Mouse (Mus musculus): ENCODE data around the gene Atn1. TPM values are rescaled to one million over a fixed set of nuclear protein-coding genes. Genes with fewer than 3 reads are reported as not detected.

Gene Atn1
- polyA plus RNA-seq, 1 experiment: 63.3 TPM

DNA sequence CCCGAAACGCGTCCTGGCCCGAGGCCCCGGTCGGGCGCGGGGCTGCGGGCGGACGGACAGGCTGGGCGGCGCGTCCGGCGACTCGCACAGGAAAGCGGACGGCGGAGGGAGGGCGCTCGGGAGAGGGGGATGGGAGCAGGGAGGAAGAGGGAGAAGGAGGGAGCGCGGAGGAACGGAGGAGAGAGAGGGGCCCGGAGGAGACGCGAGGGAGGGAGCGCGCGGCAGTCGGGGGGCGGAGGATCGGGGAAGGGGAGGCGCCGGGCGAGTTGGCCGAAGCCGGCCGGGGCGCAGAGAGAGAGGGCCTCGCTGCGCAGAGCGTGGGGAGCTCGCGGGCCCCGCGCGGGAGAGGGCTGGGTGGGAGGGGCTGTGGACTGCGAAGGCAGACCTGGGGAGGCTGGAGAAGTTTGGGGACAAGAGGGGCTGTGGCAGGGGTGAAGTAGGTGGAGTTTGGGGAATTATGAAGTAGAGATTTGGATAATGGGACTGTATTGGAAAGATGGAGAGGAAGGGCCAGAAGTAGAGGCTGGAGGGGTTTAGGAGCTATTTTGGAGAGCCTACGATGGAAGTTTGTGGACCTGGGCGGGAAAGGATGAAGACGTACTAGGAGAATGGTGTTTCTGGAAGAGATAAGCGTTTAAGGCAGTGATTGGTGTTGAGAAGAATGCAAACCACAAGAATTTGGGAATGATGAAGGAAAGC, 477 bp upstream of the Atn1 start:
- H3K4me3 ChIP-seq (ENCODE audit: insufficient read depth, low read length): peak overlapping the region; percentile 85
- H3K4me1 ChIP-seq (ENCODE audit: control insufficient read depth, insufficient read depth, low read length): peaks cover 6% of the 10 kb centered on the region
- H3K27ac ChIP-seq (ENCODE audit: insufficient read depth, low read length): peak overlapping the region; percentile 75
- TF ChIP-seq CTCF (IDR thresholded peaks at IDR 0.05; ENCODE audit: extremely low read depth, insufficient read depth, low read length) (no peak), POLR2A (IDR thresholded peaks at IDR 0.05; ENCODE audit: extremely low read depth, insufficient read depth, low read length) (0 out of 2 replicates have a peak, but pooled peaks have one; percentile 16)

DNA sequence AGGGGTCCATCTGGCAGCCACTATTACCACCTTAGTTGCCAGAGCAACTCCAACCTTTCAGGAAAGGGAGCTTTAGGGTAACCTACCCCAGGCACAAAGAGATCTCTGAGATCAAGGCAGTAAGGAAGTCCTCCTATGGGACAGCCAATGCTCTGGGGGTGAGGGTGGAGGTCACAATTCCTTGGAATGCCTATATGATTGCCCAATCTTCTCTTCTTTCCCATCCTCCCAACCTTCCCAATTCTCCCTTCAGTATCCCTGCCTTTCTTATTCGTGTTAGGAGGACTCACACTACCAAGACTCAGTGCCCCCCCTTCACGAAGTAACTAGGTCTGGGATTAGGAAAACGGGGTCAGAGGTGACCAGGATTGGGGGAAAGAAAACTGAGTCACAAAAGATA, 1.0 kb downstream of the Atn1 start:
- Histone ChIP-seq H3K4me3 (ENCODE audit: insufficient read depth, low read length) (peak overlapping the region; percentile 85), H3K4me1 (ENCODE audit: control insufficient read depth, insufficient read depth, low read length) (peaks cover 6% of the 10 kb centered on the region), H3K27ac (ENCODE audit: insufficient read depth, low read length) (peak overlapping the region; percentile 49)
- TF ChIP-seq POLR2A (IDR thresholded peaks at IDR 0.05; ENCODE audit: extremely low read depth, insufficient read depth, low read length): no peak
- TF ChIP-seq CTCF (IDR thresholded peaks at IDR 0.05; ENCODE audit: extremely low read depth, insufficient read depth, low read length): no peak

DNA sequence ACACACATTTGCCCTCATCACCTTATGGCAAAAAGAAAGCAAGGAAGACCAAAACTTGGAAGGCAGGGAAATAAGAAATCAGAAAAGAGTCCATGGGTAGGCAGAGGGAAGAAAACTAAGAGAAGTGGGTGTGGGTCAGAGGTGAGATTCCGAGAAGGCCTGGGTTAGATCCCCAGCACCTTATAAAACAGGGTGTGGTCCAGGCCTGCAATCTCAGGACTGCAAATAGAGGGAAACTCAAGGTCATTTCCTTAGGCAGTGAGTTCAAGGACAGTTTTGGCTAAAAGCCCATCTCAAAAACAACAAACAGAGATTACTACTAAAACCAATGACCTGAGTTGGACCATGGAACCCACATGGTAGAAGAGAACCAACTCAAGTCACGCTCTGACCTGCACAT, 2.5 kb downstream of the Atn1 start:
- Histone ChIP-seq H3K4me1 (ENCODE audit: control insufficient read depth, insufficient read depth, low read length) (peaks cover 6% of the 10 kb centered on the region), H3K4me3 (ENCODE audit: insufficient read depth, low read length) (no peak overlapping the region), H3K27ac (ENCODE audit: insufficient read depth, low read length) (no peak overlapping the region)
- no peak for TF ChIP-seq POLR2A (IDR thresholded peaks at IDR 0.05; ENCODE audit: extremely low read depth, insufficient read depth, low read length)
- no peak for TF ChIP-seq CTCF (IDR thresholded peaks at IDR 0.05; ENCODE audit: extremely low read depth, insufficient read depth, low read length)

DNA sequence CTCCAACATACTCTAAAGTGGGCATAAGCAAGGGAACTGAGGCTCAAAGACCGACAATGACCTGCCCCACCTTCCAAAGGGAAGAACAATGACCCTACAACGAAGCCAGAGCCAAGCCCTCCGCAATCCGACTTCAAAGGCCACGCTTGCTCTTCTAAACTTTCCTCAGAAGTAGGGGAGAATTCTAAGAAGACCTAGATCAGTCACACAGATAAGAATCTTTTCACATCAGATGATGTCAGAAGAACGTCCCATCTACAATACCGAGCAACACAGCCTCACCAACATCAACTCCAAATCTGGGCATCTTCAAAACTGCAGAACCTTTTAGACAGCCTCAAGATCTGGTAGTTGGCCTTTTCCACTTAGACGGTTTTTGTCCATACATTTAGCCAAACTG, 5.9 kb downstream of the Atn1 start:
- TF ChIP-seq CTCF (IDR thresholded peaks at IDR 0.05; ENCODE audit: extremely low read depth, insufficient read depth, low read length): no peak
- TF ChIP-seq POLR2A (IDR thresholded peaks at IDR 0.05; ENCODE audit: extremely low read depth, insufficient read depth, low read length): no peak
- Histone ChIP-seq H3K4me3 (ENCODE audit: insufficient read depth, low read length) (no peak overlapping the region), H3K27ac (ENCODE audit: insufficient read depth, low read length) (no peak overlapping the region)

DNA sequence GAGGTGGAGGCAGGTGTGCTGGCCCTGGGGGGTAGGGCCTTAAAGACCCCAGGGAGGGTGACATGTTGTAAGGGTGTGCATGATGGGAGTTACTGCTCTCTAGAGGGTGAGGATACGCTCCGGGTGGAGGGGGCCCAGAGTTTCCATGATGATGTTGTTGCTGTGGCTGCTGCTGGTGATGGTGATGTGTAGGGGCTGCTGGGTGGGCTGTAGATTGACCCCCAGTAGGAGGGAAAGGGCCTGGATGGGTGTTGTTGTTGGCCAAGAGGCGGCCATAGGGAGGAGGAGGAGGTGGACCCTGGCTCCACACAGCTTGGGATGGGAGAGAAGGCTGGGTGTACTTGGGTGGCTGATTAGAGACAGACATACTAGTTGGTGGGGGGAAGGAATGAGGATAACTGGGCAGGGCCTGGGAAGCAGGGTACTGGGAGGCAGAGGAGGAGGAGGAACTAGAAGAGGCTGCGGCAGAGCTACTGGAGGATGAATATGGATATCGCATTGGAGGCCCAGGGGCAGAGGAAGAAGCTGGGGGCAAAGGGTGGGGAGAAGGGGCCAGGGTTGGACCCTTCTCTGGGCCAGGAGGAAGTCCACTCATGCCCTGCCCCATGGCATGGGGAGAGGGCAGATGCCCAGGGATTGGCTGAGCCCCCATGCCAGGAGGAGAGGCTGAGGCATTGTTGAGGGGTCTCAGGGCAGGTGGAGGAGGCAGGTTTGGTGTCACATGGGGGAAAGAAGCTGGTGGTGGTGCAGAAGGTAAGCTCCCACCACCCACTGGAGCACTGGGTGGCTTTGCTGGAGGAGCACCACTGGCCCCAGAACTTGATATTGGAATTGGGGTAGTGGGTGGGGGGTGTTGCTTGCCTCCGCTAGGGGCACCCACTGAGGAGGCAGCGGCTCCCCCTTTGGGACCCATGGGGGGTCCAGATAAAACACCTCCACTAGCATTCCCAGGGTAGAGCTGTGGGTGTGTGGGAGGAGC, 9.4 kb downstream of the Atn1 start:
- no peaks in the 10 kb centered on the region; the same call in 1 of the 2 replicates for H3K4me1 ChIP-seq (ENCODE audit: control insufficient read depth, insufficient read depth, low read length)
- H3K4me3 ChIP-seq (ENCODE audit: insufficient read depth, low read length): peak overlapping the region; percentile 40; the same call in 1 of the 2 replicates
- TF ChIP-seq CTCF (IDR thresholded peaks at IDR 0.05; ENCODE audit: extremely low read depth, insufficient read depth, low read length) (no peak), POLR2A (IDR thresholded peaks at IDR 0.05; ENCODE audit: extremely low read depth, insufficient read depth, low read length) (no peak)
- H3K27ac ChIP-seq (ENCODE audit: insufficient read depth, low read length): no peak overlapping the region

More for the DNA sequence above, 5.9 kb downstream of the Atn1 start:
- peaks cover 4% of the 10 kb centered on the region for H3K4me1 ChIP-seq (ENCODE audit: control insufficient read depth, insufficient read depth, low read length)

DNA sequence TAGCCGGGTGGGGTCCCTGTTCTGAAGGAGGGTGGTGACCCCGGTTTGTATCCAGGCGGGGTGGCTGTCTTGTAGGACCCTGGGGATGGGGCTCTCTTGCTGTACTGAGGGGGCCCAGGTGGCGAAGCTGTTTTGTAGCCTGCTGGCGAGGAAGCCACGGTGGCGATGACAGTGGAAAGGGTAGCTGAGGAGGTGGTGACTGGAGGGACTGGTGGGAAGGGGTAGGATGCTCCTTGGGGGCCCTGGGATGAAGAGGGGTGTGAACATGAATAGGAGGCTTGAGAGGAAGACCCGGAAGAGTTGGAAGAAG, 10.1 kb downstream of the Atn1 start:
- TF ChIP-seq CTCF (IDR thresholded peaks at IDR 0.05; ENCODE audit: extremely low read depth, insufficient read depth, low read length): no peak
- no peak for TF ChIP-seq POLR2A (IDR thresholded peaks at IDR 0.05; ENCODE audit: extremely low read depth, insufficient read depth, low read length)
- Histone ChIP-seq H3K4me3 (ENCODE audit: insufficient read depth, low read length) (peak overlapping the region; percentile 40), H3K4me1 (ENCODE audit: control insufficient read depth, insufficient read depth, low read length) (no peaks in the 10 kb centered on the region; the same call in 1 of the 2 replicates), H3K27ac (ENCODE audit: insufficient read depth, low read length) (peak overlapping the region; percentile 5)

DNA sequence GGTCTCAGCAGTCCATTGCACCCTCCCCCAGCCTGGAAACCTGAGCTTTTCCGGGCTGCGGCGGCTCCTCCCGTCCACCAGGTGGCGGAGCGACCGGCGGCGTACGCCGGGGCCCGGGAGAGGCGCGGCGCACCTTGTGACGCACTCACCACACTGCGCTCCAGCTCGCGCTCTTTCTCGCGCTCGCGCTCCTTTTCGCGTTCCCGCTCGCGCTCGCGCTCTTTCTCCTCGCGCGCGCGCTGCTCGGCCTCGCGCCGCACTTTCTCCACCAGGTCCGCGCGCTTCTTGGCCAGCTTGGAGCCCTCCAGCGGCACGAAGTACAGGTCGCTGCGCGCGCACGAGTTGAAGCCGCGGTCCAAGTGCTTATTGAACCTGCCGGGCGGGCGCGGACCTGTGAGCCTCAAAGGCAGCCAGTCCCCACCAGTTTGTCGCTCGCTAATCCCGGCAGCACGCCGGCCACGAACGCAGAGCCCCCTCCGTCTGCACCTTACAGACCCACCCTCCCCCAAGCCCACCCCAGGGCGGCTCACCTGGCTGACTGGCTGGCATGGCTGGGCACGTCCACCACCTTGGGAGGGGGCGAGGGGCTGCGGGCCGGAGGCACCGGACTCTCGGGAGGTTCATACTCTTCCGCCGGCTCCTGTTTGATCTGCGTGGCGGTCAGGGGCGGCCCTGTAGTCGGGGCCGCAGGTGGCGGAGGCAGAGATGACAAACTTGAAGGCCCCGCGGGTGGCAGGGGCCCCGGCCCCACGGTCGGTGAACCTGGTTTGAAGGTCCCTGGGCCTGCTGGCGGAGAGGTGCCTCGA, 10.6 kb downstream of the Atn1 start:
- Histone ChIP-seq H3K4me3 (ENCODE audit: insufficient read depth, low read length) (peak overlapping the region; percentile 40), H3K4me1 (ENCODE audit: control insufficient read depth, insufficient read depth, low read length) (no peaks in the 10 kb centered on the region; the same call in 1 of the 2 replicates), H3K27ac (ENCODE audit: insufficient read depth, low read length) (peak overlapping the region; percentile 5)
- TF ChIP-seq CTCF (IDR thresholded peaks at IDR 0.05; ENCODE audit: extremely low read depth, insufficient read depth, low read length): peak; percentile 55
- TF ChIP-seq POLR2A (IDR thresholded peaks at IDR 0.05; ENCODE audit: extremely low read depth, insufficient read depth, low read length): peak; percentile 56

DNA sequence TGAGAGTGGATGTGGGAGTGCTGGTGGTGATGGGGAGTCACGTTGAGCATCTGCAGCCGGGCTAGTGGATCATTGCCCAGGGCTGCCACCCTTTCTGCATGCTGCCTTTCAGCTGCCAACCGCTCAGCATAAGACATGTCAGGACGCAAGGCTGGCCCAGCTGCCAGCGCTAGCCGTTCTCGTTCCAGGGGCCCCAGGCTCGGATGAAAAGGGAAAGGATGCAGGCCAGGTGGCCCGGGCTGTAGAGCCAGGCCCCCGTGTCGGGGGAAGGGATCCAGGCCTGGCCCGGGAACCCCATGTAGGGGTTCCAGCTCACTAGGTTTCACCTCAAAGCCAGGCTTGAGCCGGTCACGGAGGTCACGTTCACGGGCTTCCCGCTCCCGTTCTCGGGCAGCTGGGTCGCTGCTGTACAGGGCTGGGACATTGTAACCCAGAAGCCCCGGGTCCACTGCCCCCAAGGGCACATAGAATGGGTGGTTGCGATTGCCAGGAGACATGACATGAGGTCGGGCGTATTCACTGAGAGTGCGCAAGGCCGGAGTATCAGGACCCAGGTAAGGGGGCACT, 11.5 kb downstream of the Atn1 start:
- H3K4me1 ChIP-seq (ENCODE audit: control insufficient read depth, insufficient read depth, low read length): peaks cover 1% of the 10 kb centered on the region
- peak overlapping the region; percentile 3 for H3K27ac ChIP-seq (ENCODE audit: insufficient read depth, low read length)
- TF ChIP-seq POLR2A (IDR thresholded peaks at IDR 0.05; ENCODE audit: extremely low read depth, insufficient read depth, low read length): no peak
- TF ChIP-seq CTCF (IDR thresholded peaks at IDR 0.05; ENCODE audit: extremely low read depth, insufficient read depth, low read length): no peak
- H3K4me3 ChIP-seq (ENCODE audit: insufficient read depth, low read length): peak overlapping the region; percentile 40; the same call in 1 of the 2 replicates

DNA sequence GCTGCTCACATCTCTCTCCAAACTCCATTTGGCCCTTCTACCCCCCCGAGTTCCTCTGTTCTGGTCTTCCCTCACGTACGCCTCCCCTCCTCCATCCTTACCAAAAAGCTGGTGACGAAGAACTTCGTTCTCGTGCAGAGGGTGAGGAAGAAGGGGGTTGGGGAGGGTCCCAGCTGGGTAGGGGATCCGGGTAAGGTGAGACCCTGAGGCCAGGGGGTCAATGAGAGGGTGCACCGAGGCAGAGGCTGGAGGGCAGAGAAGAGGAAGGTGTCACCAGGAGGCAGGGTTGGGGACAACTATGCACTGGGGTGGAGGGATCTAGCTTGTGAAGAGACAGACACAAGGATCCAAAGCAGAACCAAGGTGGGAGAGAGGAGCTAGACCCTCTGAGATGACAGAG, 12.7 kb downstream of the Atn1 start:
- Histone ChIP-seq H3K27ac (ENCODE audit: insufficient read depth, low read length) (no peak overlapping the region), H3K4me3 (ENCODE audit: insufficient read depth, low read length) (no peak overlapping the region), H3K4me1 (ENCODE audit: control insufficient read depth, insufficient read depth, low read length) (peaks cover 2% of the 10 kb centered on the region)
- no peak for TF ChIP-seq POLR2A (IDR thresholded peaks at IDR 0.05; ENCODE audit: extremely low read depth, insufficient read depth, low read length)
- no peak for TF ChIP-seq CTCF (IDR thresholded peaks at IDR 0.05; ENCODE audit: extremely low read depth, insufficient read depth, low read length)
